Mouse (Mus musculus): ENCODE measurements around the gene Rab11fip4.

DNA sequence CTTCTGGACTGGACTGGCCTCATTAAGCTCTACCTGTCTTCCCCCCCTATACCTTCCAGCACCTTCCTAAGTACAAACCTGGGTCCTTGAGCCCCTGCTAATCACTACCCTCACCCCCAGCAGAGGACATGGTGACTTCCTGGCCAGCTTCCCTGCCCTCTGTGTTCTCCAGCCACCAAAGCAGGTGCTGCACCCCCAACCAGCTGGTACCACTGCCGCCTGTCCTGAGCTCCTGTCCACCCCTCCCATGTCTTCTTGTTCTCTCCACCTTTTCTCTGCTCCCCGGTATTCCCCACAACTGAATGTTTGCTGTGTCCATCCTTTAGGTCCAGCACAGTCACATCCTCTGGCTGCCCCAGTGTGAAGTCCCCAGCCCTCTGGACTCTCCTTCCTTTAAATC is 19.4 kb downstream of the Rab11fip4 start:
- TF ChIP-seq CTCF (IDR thresholded peaks at IDR 0.05; ENCODE audit: low read depth), result no peak
- no peak for TF ChIP-seq EP300 (IDR thresholded peaks at IDR 0.05; ENCODE audit: low read depth)
